Mouse (Mus musculus) adrenal gland, postnatal 36 days (tissue): Measurements from ENCODE around the gene Gas2. TPM values are rescaled to one million over a fixed set of nuclear protein-coding genes. Genes with fewer than 3 reads are reported as not detected.

Experiments used
- total RNA-seq, 2 experiments: library from RNA; stranded (reverse); gene quantifications; 2 replicates each; pipeline ENCODE4 v1.2.3; 2021

Gas2 gene
- total RNA-seq, 2 experiments from 2014 or later = 41.4 to 54.1 TPM

Other genes starting within 250 kb of the Gas2 start
- gene Slc17a6, start 240.0 kb upstream of the Gas2 start, total RNA-seq = under 1 TPM; 0.36 to 0.72 TPM
- gene Fancf, start 252 bp downstream of the Gas2 start, total RNA-seq = 1 to 10 TPM; 7.7 to 8.2 TPM
- gene Svip, start 144.0 kb downstream of the Gas2 start, total RNA-seq = 10 to 100 TPM; 20.3 to 26.0 TPM
- gene 1700015G11Rik, start 153.7 kb downstream of the Gas2 start, total RNA-seq = not detected